Mouse (Mus musculus) kidney, adult 2 months (tissue): ENCODE measurements around the gene Dmxl2.

Experiments
- CTCF ChIP-seq: fragments of 200-500 bp; conservative IDR thresholded peaks from 2 replicates; pipeline ENCODE4 v1.5.1; 2011; ENCODE audit warnings: low read depth, mild to moderate bottlenecking, control low read depth, low read length, moderate library complexity, mixed read lengths; ENCODE audit not compliant: insufficient read depth, insufficient read length
- POLR2A ChIP-seq: fragments of 200-500 bp; IDR thresholded peaks from one replicate; pipeline ENCODE4 v1.6.1; 2011; ENCODE audit warnings: low read depth, low read length, control low read depth

DNA sequence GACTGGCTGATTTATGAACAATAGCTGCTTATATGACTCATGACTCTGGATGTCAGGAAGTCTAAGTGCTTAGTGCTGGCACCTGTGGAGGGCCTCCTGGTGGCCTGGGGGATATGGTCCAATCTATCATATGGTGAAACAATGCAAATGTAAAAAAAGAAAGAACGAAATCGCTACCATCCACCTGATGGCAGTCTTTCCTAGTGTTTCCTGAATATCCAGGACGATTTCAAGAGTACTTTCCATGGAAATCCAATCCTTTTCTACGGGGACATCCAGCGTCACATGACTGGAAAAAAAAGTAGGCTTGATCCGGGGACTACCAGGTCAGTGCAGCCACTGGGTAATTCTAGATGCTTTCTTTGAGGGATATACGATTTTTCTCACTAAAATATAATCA, 26.3 kb upstream of the Dmxl2 start:
- TF ChIP-seq CTCF (no peak), POLR2A (no peak)
